ENCODE assay signal across 8 mouse cellular contexts in genomic region chr8:95429945-95430344, GRCm38 (mm10). TPM values are rescaled to one million over a fixed set of nuclear protein-coding genes. Genes with fewer than 3 reads are reported as not detected.
DNase-seq lines count a peak whose midpoint lies in the region; ATAC-seq lines count a peak whose summit lies in the region.

No protein-coding gene starts in this region.

- H3K9ac ChIP-seq in embryonic facial prominence, embryonic 14.5 days (ENCODE audit: low read depth, low read length), result peak overlapping the region; percentile 20; the same call in 1 of the 2 replicates
- peak overlapping the region; percentile 58 for H3K9ac ChIP-seq in heart, embryonic 14.5 days (ENCODE audit: low read length)
- H3K9ac ChIP-seq in kidney, embryonic 16.5 days (replicated peaks; ENCODE audit: low read length), result peak overlapping the region; percentile 24

- no peaks in the 10 kb centered on the region for H3K9me3 ChIP-seq in embryonic facial prominence, embryonic 14.5 days (ENCODE audit: control insufficient read depth, low read length)
- no peaks in the 10 kb centered on the region for H3K9me3 ChIP-seq in heart, embryonic 14.5 days (ENCODE audit: control insufficient read depth, low read length)
- no peaks in the 10 kb centered on the region for H3K9me3 ChIP-seq in kidney, embryonic 16.5 days (ENCODE audit: low read length)

- WGBS in embryonic facial prominence, embryonic 14.5 days, result 15% methylated on average over 3 of the region's 3 CpGs
- 2% methylated on average over 3 of the region's 3 CpGs for WGBS in heart, embryonic 14.5 days
- WGBS in kidney, embryonic 16.5 days, result 23% methylated on average over 3 of the region's 3 CpGs

- H3K27me3 ChIP-seq in embryonic facial prominence, embryonic 14.5 days (replicated peaks; ENCODE audit: control insufficient read depth, insufficient read depth, low read length), result no peaks in the 10 kb centered on the region
- no peaks in the 10 kb centered on the region for H3K27me3 ChIP-seq in heart, embryonic 14.5 days (ENCODE audit: control insufficient read depth, insufficient read depth, low read length)
- H3K27me3 ChIP-seq in kidney, embryonic 16.5 days (ENCODE audit: insufficient read depth, low read length), result no peaks in the 10 kb centered on the region

- ATAC-seq in embryonic facial prominence, embryonic 14.5 days (ENCODE audit: low read depth), result peak; percentile 44
- peak; percentile 71 for ATAC-seq in heart, embryonic 14.5 days (ENCODE audit: insufficient number of reproducible peaks, insufficient read depth, low FRiP score, low read depth)
- no peak for ATAC-seq in kidney, embryonic 16.5 days (ENCODE audit: low FRiP score, low TSS enrichment)
- ATAC-seq in megakaryocyte-erythroid progenitor cell, adult 5-6 weeks (replicated peaks; ENCODE audit: low FRiP score, low TSS enrichment, poor library complexity, severe bottlenecking), result no peak

- peak; percentile 41 to 43 for DNase-seq in right cerebral cortex, adult 2 months (ENCODE audit: low spot score in 2 of 2)
- no peak for DNase-seq in right cerebral cortex, postnatal 25 days
- DNase-seq in embryonic facial prominence, embryonic 14.5 days (ENCODE audit: low spot score), result peak; percentile 83
- DNase-seq in lung, postnatal 10 days, result peak; percentile 83
- DNase-seq in right cerebral cortex, postnatal 4 days, result peak; percentile 53

- peak overlapping the region; percentile 40 for H3K4me2 ChIP-seq in embryonic facial prominence, embryonic 14.5 days (ENCODE audit: low read depth, low read length)
- peak overlapping the region; percentile 45 for H3K4me2 ChIP-seq in heart, embryonic 14.5 days (ENCODE audit: low read length)
- 0 out of 2 replicates have a peak overlapping the region, but pooled peaks have one; percentile 2 for H3K4me2 ChIP-seq in kidney, embryonic 16.5 days (replicated peaks; ENCODE audit: low read depth, low read length)

- no peaks in the 10 kb centered on the region for H3K36me3 ChIP-seq in embryonic facial prominence, embryonic 14.5 days (ENCODE audit: control insufficient read depth, insufficient read depth, low read length)
- H3K36me3 ChIP-seq in heart, embryonic 14.5 days (ENCODE audit: control insufficient read depth, insufficient read depth, low read length), result no peaks in the 10 kb centered on the region
- no peaks in the 10 kb centered on the region for H3K36me3 ChIP-seq in kidney, embryonic 16.5 days (ENCODE audit: insufficient read depth, low read length)

- H3K4me1 ChIP-seq in embryonic facial prominence, embryonic 14.5 days (ENCODE audit: control insufficient read depth, insufficient read depth, low read length), result peaks cover 44% of the 10 kb centered on the region
- H3K4me1 ChIP-seq in heart, embryonic 14.5 days (ENCODE audit: control insufficient read depth in 2 of 2, insufficient read depth in 2 of 2, low read length in 2 of 2), result peaks cover 39 to 72% of the 10 kb centered on the region in 2 experiments
- peaks cover 53% of the 10 kb centered on the region for H3K4me1 ChIP-seq in kidney, embryonic 16.5 days (ENCODE audit: insufficient read depth, low read length)

- H3K4me3 ChIP-seq in embryonic facial prominence, embryonic 14.5 days (ENCODE audit: low read depth, low read length), result no peak overlapping the region
- no peak overlapping the region; a peak in 1 of 4 replicates for H3K4me3 ChIP-seq in heart, embryonic 14.5 days (ENCODE audit: control insufficient read depth in 1 of 2, insufficient read depth in 1 of 2, low read depth in 1 of 2, low read length in 2 of 2)
- H3K4me3 ChIP-seq in kidney, embryonic 16.5 days (ENCODE audit: low read length), result no peak overlapping the region

- peak overlapping the region; percentile 72 for H3K27ac ChIP-seq in embryonic facial prominence, embryonic 14.5 days (replicated peaks; ENCODE audit: low read depth, low read length)
- H3K27ac ChIP-seq in heart, embryonic 14.5 days (replicated peaks in 1 of 2; ENCODE audit: control insufficient read depth in 1 of 2, insufficient read depth in 1 of 2, low read depth in 2 of 2, low read length in 2 of 2), result peak overlapping the region; percentile 73 to 99
- H3K27ac ChIP-seq in kidney, embryonic 16.5 days (ENCODE audit: low read length), result peak overlapping the region; percentile 5; the same call in 1 of the 2 replicates

RNA-seq across cellular contexts. Expression of gene Cfap20, which starts 4.7 kb away (rescaled TPM):
- polyA plus RNA-seq in embryonic facial prominence, embryonic 14.5 days (2014; fragmentation: Nextera tagmentation; extraction: Ambion mirVana), result 150 and 152 TPM in 2 replicates
- polyA plus RNA-seq in heart, embryonic 14.5 days (2014; fragmentation: Nextera tagmentation; extraction: Ambion mirVana), result 184 and 195 TPM in 2 replicates
- polyA plus RNA-seq in kidney, embryonic 16.5 days (2015; fragmentation: Nextera tagmentation; extraction: Ambion mirVana), result 145 and 147 TPM in 2 replicates
- total RNA-seq in megakaryocyte-erythroid progenitor cell, adult 5-6 weeks (2014; fragmentation: Nextera tagmentation), result 53.9 and 69.9 TPM in 2 replicates
- 64.6 and 71.3 TPM in 2 replicates for total RNA-seq in megakaryocyte-erythroid progenitor cell, adult 5-6 weeks (2017)

RNA-seq across cellular contexts. Expression of gene Csnk2a2, which starts 59.9 kb away (rescaled TPM):
- 18.7 and 22.5 TPM in 2 replicates for polyA plus RNA-seq in embryonic facial prominence, embryonic 14.5 days (2014; fragmentation: Nextera tagmentation; extraction: Ambion mirVana)
- 16.7 and 17.4 TPM in 2 replicates for polyA plus RNA-seq in heart, embryonic 14.5 days (2014; fragmentation: Nextera tagmentation; extraction: Ambion mirVana)
- polyA plus RNA-seq in kidney, embryonic 16.5 days (2015; fragmentation: Nextera tagmentation; extraction: Ambion mirVana), result 8.0 and 8.7 TPM in 2 replicates
- total RNA-seq in megakaryocyte-erythroid progenitor cell, adult 5-6 weeks (2014; fragmentation: Nextera tagmentation), result 60.1 and 77.7 TPM in 2 replicates
- total RNA-seq in megakaryocyte-erythroid progenitor cell, adult 5-6 weeks (2017), result 32.9 and 43.0 TPM in 2 replicates

Comparison
In these comparisons a context has a peak if more than half of its experiments do, and no peak if none do; other contexts are left out.
1. ATAC-seq: peak in embryonic facial prominence, embryonic 14.5 days (single experiment) and heart, embryonic 14.5 days (single experiment); none in kidney, embryonic 16.5 days (single experiment) and megakaryocyte-erythroid progenitor cell, adult 5-6 weeks (single experiment).
2. H3K27ac ChIP-seq: peak in every context shown above with its lines; median percentile 86 in heart, embryonic 14.5 days; 72 in embryonic facial prominence, embryonic 14.5 days; 5 in kidney, embryonic 16.5 days.
3. Peak in every context shown above with its lines, with median percentiles within 50 percentile points of each other: H3K4me2 ChIP-seq and H3K9ac ChIP-seq.